27 mouse cellular contexts compared by ENCODE assay signal in genomic region chr10:53634160-53634559, GRCm38 (mm10).
"Had no signal": no experiment of that assay in that cellular context is flagged by ENCODE, and none has a peak within 500 bp of the region (broad histone marks: within the 10 kb centered on the region; RNA-seq: fewer than 3 reads in every experiment).

No protein-coding gene starts in this region.

- H3K36me3 ChIP-seq: embryonic facial prominence, embryonic 10.5 days; embryonic facial prominence, embryonic 12.5 days; embryonic facial prominence, embryonic 13.5 days; embryonic facial prominence, embryonic 15.5 days; forebrain, embryonic 10.5 days; forebrain, embryonic 12.5 days; forebrain, embryonic 15.5 days had no signal

- H3K4me3 ChIP-seq: embryonic facial prominence, embryonic 10.5 days; embryonic facial prominence, embryonic 12.5 days; embryonic facial prominence, embryonic 13.5 days; embryonic facial prominence, embryonic 15.5 days; erythroblast, embryonic 14.5 days; forebrain, embryonic 10.5 days; forebrain, embryonic 12.5 days; forebrain, embryonic 13.5 days; forebrain, embryonic 15.5 days; gastrocnemius, adult 2 months; heart, adult 2 months had no signal

- H3K4me1 ChIP-seq: embryonic facial prominence, embryonic 10.5 days; embryonic facial prominence, embryonic 12.5 days; embryonic facial prominence, embryonic 13.5 days; embryonic facial prominence, embryonic 15.5 days; forebrain, embryonic 10.5 days; forebrain, embryonic 12.5 days; forebrain, embryonic 13.5 days had no signal

- H3K4me2 ChIP-seq: embryonic facial prominence, embryonic 12.5 days; embryonic facial prominence, embryonic 13.5 days; embryonic facial prominence, embryonic 15.5 days; forebrain, embryonic 12.5 days; forebrain, embryonic 13.5 days; forebrain, embryonic 15.5 days had no signal

- H3K9me3 ChIP-seq: embryonic facial prominence, embryonic 10.5 days; embryonic facial prominence, embryonic 12.5 days; embryonic facial prominence, embryonic 13.5 days; embryonic facial prominence, embryonic 15.5 days; forebrain, embryonic 10.5 days; forebrain, embryonic 12.5 days; forebrain, embryonic 13.5 days; forebrain, embryonic 15.5 days had no signal

- ATAC-seq: forebrain, embryonic 13.5 days; forebrain, embryonic 14.5 days; forebrain, embryonic 15.5 days; forebrain, embryonic 16.5 days; forebrain, postnatal 0 days had no signal

- H3K27me3 ChIP-seq: embryonic facial prominence, embryonic 12.5 days; embryonic facial prominence, embryonic 13.5 days; embryonic facial prominence, embryonic 15.5 days; forebrain, embryonic 12.5 days; forebrain, embryonic 13.5 days; forebrain, embryonic 15.5 days had no signal

- DNase-seq: cerebellum, adult 8-10 months; cerebellum, adult 9-10 months; cerebellum, adult 9-11 months; cerebellum, postnatal 10 days; cerebellum, postnatal 14 days; cerebellum, postnatal 25 days; cerebellum, postnatal 36 days; embryo, embryonic 11 days; forebrain, postnatal 0 days; gastrocnemius, adult 2 months; gastrocnemius, postnatal 10 days; gastrocnemius, postnatal 14 days; gastrocnemius, postnatal 25 days; gastrocnemius, postnatal 36 days; heart, adult 18-20 months; heart, adult 2 months had no signal

- H3K9ac ChIP-seq: embryonic facial prominence, embryonic 12.5 days; embryonic facial prominence, embryonic 13.5 days; embryonic facial prominence, embryonic 15.5 days; forebrain, embryonic 12.5 days; forebrain, embryonic 13.5 days; forebrain, embryonic 15.5 days; forebrain, postnatal 0 days had no signal

- H3K27ac ChIP-seq: embryonic facial prominence, embryonic 10.5 days; embryonic facial prominence, embryonic 12.5 days; embryonic facial prominence, embryonic 13.5 days; embryonic facial prominence, embryonic 15.5 days; forebrain, embryonic 10.5 days; forebrain, embryonic 12.5 days; forebrain, embryonic 13.5 days; forebrain, embryonic 15.5 days; gastrocnemius, adult 2 months; heart, adult 2 months had no signal
